ENCODE assay signal across 17 mouse cellular contexts in the genomic region with DNA sequence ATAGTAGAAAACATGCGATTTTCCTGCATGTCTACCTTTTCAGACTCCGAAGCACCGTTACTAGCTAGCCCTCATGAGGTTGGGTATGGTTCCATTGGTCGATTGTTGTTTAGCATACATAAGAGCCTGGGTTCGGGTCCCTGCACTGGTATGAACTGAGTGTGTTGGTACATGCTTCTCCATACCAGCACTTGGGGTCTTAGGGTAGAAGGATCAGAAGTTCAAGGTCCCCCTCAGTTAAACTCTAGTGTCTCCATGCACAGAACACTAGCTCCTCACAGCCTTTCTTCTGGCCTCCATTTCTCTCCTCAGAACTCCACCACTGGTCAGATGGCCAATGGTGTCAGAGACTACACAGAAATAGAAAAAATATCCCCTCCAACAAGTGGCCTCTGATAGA.
"Had no signal": no experiment of that assay in that cellular context is flagged by ENCODE, and none has a peak within 500 bp of the region (broad histone marks: within the 10 kb centered on the region; RNA-seq: fewer than 3 reads in every experiment).

No protein-coding gene starts in this region.

- H3K9ac ChIP-seq: liver, embryonic 15.5 days; liver, postnatal 0 days; lung, embryonic 15.5 days; midbrain, embryonic 12.5 days; neural tube, embryonic 12.5 days; stomach, embryonic 15.5 days had no signal

- H3K27ac ChIP-seq: liver, embryonic 15.5 days; lung, embryonic 15.5 days; macrophage; midbrain, embryonic 12.5 days; neural tube, embryonic 12.5 days; stomach, embryonic 15.5 days; stomach, postnatal 0 days had no signal

- H3K4me3 ChIP-seq: liver, embryonic 15.5 days; lung, embryonic 15.5 days; megakaryocyte, embryonic 14.5 days; midbrain, embryonic 12.5 days; neural tube, embryonic 12.5 days; stomach, embryonic 15.5 days had no signal

- H3K9me3 ChIP-seq: liver, embryonic 15.5 days; lung, embryonic 15.5 days; midbrain, embryonic 12.5 days; neural tube, embryonic 12.5 days; stomach, embryonic 15.5 days had no signal

- ATAC-seq: liver, postnatal 0 days; lung, postnatal 0 days had no signal

- H3K27me3 ChIP-seq: liver, embryonic 15.5 days; lung, embryonic 15.5 days; megakaryocyte, embryonic 14.5 days; midbrain, embryonic 12.5 days; neural tube, embryonic 12.5 days; stomach, embryonic 15.5 days had no signal

- H3K4me1 ChIP-seq: liver, embryonic 15.5 days; lung, embryonic 15.5 days; megakaryocyte, embryonic 14.5 days; neural tube, embryonic 12.5 days; stomach, embryonic 15.5 days had no signal

- H3K4me2 ChIP-seq: liver, embryonic 15.5 days; lung, embryonic 15.5 days; midbrain, embryonic 12.5 days; neural tube, embryonic 12.5 days; stomach, embryonic 15.5 days had no signal

- DNase-seq: liver, postnatal 0 days; lung, adult 2 months; lung, postnatal 14 days; lung, postnatal 36 days; right cerebral cortex, postnatal 14 days; thymus, adult 2 months; thymus, postnatal 25 days; thymus, postnatal 4 days had no signal

- H3K36me3 ChIP-seq: liver, embryonic 15.5 days; lung, embryonic 15.5 days; midbrain, embryonic 12.5 days; neural tube, embryonic 12.5 days; stomach, embryonic 15.5 days had no signal
